Mouse (Mus musculus) left cerebral cortex, postnatal 36 days (tissue): ENCODE data around the gene Midn. TPM values are rescaled to one million over a fixed set of nuclear protein-coding genes. Genes with fewer than 3 reads are reported as not detected.
A peak's percentile ranks its signal among the peaks of the same experiment; 100 is the strongest.

Experiments used
- DNase-seq, 2 experiments: peaks; one replicate each; pipeline ENCODE4 v3.0.0; 2021 to 2022; ENCODE audit warnings: low spot score in 2 of 2, mixed read lengths in 1 of 2
- intact Hi-C: fragments of 180-260 bp; cut with DNase I; formaldehyde crosslinking; loops from one replicate; pipeline ENCODE4 v1.15.1; 2025
- total RNA-seq, 2 experiments: library from RNA; stranded (reverse); gene quantifications; 2 replicates each; pipeline ENCODE4 v1.2.3; 2021

Midn gene
- total RNA-seq, 2 experiments from 2014 or later = 76.2 to 78.8 TPM

DNA sequence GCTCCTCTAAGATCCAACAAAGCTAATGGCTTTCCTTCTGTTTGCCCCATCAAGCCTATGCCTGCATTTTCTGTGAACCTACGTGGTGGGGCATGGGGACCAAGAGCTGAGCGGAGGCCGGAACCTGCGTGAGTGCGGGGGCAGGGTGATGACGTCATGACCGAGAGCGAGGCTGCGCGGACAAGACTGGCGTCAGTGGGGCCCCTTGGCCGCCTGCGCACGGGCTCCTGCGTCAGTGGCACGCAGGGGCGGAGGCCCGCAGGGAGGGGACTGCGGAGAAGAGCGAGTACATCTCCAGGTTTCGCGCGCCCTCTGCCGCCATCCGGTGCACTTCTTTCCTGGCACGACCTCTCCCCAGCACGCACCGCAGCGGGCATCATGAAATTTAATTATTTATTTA lies 6.8 kb upstream of the Midn start:
- intact Hi-C loops = no loop called here

DNA sequence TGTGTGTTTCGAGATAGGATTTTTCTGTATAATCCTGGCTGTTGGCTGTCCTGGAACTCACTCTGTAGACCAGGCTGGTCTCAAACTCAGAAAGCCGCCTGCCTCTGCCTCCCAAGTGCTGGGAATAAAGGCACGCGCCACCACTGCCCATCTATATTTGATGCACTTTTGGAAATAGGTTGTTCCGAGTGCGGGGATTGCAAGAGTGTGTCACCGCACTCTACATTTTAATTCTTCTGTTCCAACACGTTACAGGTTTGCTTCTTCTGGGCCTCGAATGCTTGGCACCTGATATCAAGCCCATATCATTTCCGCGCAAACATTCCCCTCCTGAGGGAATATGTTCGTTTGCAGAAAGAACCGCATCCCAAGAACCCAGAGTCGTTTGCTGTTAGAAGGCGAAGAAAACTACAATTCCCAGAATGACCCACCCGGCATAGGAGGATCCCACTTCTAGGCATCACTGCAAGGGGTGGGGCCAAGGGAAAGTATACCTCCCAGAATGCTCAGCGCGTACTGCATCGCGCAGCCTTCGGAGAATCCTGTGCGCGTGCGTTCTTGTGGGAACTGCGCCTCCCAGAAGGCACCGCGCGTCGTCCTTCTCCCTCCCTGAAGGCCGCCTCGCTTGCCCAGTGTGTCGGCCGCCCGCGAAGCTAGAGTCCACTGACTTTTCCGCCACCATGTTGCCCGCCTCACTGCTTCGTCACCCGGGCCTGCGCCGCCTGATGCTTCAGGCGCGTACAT lies 6.1 kb upstream of the Midn start:
- intact Hi-C loops = loop anchor here (1.0 kb wide), 1 partner anchor 158 kb away; the partner anchor contains the start of gene Tmem259
- DNase-seq = peak; percentile 91 to 94

More for the DNA sequence above, 6.8 kb upstream of the Midn start:
- DNase-seq = peak; percentile 98 to 99

DNA sequence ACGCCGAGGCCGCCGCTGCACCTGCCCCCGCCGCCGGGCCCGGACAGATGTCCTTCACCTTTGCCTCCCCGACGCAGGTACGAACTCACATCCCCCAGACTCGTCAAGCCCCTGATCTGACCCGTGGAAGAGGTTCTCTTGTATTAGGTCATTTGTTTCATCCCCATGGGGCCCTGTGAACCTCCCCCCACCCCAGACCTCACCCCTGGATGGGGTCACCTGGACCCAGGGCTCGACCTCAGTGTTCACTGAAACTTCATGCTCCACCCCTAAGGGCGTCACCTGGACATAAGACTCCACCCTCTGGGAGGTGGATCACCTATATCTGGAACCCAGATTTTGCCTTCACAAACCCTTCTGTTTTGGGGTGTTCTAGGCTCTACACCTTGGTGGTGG lies 5.5 kb upstream of the Midn start:
- DNase-seq = no peak
- intact Hi-C loops = loop anchor here (1.0 kb wide), 1 partner anchor 158 kb away; the partner anchor contains the start of gene Tmem259

DNA sequence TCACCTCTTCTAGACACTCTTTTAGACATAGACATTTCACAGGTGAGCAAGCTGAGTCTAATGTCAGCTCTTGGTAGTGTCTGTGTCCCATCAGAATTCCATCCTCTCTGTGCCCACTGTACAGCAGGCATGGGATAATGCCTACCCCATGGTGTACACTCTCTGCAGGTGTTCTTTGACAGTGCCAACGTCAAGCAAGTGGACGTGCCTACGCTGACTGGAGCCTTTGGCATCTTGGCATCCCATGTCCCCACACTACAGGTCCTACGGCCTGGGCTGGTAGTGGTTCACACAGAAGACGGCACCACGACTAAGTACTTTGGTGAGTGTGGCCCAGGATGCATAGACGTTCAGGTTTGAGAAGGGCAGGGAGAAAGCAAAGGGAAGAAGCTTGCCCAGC lies 4.4 kb upstream of the Midn start:
- intact Hi-C loops = no loop called here
- no peak for DNase-seq

DNA sequence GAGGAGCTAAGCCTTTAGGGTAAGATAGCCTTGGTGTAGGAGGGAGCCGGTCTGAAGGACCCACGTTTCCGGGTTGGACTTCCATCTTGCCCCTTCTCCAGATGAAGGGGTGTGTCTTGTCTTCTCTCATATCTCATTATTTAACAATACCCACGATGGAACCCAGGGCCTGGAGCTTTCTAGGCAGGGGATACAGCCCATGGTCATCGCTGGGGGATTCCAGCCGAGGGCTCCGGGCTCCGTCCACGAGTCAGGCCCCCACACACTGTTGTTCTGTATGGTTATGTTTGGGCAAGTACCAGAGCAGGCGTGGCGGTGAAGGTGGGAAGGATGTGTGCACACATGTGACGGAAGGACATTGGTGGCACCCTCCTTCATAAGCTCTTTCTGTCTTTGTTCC lies 3.9 kb upstream of the Midn start:
- DNase-seq = no peak
- intact Hi-C loops = no loop called here

DNA sequence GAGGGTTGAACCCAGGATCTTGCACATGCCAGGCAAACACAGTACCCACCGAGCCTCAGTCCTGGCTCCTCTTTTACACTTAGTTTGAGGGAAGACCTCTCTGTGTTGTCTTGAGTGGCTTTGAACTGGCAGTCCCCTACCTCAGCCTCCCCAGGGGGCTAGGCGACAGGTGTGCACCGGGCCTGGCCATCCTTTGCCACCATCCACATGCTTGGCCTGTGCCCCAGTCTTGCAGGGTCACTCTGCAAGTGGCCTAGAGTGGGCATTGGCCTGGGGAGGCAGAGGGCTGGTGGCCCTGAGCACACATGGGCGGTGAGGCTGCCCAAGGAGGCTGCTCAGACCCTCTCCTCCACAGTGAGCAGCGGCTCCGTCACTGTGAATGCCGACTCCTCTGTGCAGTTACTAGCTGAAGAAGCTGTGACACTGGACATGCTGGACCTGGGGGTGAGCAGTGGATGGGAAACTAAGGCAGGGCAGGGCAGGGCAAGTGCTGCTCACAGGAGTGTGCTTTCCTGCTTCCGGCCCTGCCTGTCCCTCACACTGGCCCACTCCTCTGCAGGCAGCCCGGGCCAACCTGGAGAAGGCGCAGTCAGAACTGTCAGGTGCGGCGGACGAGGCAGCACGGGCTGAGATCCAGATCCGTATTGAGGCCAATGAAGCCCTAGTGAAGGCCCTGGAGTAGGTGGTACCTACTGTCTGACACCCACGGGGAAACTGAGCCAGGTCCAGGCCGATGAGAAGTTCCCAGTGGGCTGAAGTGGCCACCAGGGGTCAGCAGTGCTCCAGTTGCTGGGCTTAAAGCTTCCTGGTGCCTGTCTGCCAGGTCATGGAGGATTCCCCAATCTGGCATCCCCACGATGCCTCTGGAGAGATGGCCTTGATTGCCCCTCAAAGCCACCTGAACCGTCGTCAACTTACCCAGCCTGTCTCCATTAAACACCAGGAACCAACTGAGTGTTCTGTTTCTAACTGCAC lies 2.9 kb upstream of the Midn start:
- peak; percentile 74 to 79 for DNase-seq
- intact Hi-C loops = no loop called here

DNA sequence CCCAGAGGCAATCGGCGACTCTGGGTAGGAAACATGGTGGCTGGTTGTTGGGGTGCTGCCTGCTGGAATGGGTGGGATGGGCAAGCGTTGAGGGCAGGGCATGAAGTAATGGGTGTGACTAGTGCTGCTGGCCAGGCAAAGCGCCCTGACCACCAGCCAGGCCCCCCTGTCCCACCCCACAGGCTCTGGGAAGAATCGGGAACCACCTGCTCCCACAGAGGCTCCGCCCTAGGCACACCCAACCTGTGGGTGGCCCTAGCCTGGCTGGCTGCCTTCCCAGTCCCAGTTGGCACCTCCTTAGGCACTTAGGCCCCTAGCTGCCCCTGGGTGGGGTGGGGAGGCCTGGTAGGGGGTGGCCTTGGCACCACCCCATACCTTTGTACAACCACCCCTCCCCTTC lies 2.2 kb upstream of the Midn start:
- intact Hi-C loops = no loop called here

DNA sequence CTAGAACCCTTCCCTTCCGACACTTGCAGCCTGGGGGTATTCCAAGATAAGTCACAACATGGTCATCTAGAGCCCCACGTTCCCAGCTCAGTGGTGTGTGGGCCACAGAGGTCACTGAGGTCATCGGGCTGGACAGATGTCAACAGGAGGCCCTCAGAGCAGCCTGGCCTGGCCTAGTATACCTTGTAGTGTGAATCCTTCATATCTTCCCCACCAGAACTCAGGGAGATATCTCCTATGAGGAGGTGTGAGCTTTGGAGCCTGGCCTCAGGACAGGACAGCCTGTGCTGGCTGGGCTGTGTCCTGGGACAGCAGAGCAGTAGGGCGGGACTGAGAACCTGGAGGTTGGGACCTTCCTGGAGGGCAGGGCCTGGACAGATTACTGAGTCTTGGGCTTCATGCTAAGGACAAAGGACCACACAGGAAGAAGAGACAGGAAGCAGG lies 1.5 kb upstream of the Midn start:
- intact Hi-C loops = no loop called here
- DNase-seq = no peak

More for the DNA sequence above, 2.2 kb upstream of the Midn start:
- no peak for DNase-seq

DNA sequence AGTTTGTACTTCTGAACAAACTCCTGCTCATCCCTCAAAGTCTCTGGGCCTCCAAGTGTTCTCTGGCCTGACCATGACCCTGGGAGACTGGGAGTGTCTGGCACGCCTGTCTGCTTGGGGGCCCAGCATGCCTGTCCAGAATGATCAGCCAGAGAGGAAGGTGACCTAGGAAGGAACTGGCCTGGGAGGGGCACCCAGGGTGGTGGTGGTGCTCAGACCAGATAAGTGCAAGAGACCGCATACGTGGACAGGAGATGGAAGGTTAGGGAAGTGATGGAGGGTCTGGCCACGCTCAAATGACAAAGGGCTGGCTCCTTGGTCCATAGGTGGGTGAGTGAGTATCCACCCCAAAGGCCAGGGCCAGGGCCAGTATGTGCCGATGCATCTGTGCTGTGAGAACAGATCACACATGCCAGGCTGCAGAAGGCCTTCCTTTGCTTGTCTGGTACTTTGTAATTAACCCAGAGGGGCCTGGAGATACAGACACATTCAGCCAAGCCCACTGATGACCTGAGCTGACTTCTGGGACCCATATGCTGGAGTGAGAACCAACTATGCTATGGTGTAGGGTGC lies 840 bp upstream of the Midn start:
- intact Hi-C loops = no loop called here
- no peak for DNase-seq

DNA sequence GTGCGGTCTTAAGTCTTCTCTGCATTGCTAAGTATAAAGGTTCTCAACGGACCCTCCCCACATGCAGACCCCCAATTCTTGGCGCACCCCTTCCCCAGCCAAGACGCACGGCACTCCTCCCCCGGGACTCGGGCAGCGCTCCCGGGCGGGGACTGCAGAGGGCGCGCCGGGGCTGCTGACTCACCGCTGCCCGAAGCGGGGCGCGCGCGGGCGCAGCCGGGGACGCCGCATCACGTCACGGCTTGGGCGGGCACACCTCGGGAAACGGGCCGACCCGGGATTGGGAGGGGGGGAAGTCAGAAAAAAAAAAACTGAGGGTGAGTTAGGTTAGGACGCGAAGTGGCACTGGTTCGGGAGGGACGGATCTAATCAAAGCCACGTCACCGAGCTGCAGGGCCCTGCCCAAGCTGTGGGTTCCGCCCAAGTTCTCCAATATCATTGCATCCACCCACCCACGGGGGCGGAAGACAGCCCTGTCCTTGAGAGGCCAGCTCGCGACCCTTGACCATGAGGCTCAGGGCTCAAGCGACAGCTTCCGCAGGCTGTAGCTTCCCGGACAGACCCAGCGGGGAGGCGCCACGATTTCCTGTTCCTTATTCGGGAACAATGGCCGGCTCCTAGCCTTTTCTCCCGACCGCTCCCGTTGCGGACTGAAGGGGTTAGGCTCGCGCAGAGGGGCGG lies 678 bp downstream of the Midn start:
- intact Hi-C loops = loop anchor here (1.0 kb wide), 2 partner anchors 9 to 17 kb away; partner anchors contain the start of gene Cirbp
- DNase-seq = peak; percentile 93 to 96

DNA sequence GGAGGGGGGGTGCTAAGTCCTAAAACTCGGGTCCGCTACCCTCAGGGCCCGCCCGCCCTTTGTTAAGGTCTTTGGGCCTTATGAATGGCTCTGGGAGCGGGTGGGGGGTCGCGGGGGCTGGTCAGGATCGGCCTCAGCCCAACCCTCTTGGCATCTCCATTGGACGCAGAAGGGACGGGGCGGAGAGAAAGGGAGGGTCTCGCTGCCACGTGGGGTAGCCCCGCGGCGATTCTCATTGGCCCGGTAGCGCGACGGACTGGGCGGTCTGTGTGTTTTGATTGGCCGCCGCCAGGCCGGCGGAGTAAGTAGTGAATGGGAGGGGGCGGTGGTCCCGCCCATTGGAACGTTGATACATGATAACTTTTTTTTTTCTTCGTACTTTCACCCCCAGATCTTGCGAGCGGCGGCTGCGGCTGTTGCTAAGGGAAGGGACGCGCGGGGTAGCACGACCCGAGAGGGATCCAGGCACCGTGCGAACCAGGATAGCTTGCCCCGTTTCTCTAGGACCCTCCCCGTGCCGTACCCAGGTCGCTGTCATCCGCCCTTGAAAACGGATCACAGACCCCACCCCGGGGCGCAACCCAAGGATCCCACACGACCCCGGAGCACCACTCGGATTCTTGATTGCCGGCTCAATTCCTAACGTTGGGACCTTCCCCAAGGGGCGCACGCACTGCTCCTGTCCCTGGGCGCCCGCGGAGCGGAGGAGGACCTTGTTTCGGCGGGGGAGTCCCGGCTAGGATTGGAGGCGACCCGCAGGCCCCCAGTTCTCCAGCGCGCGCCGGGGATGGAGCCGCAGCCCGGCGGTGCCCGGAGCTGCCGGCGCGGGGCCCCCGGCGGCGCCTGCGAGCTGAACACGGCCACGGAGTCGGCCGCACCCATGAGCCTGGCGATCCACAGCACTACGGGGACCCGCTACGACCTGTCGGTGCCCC lies 1.5 kb downstream of the Midn start:
- peak; percentile 97 to 99 for DNase-seq
- intact Hi-C loops = loop anchor here (1.0 kb wide), 1 partner anchor 8 kb away; no protein-coding TSS in a partner anchor

DNA sequence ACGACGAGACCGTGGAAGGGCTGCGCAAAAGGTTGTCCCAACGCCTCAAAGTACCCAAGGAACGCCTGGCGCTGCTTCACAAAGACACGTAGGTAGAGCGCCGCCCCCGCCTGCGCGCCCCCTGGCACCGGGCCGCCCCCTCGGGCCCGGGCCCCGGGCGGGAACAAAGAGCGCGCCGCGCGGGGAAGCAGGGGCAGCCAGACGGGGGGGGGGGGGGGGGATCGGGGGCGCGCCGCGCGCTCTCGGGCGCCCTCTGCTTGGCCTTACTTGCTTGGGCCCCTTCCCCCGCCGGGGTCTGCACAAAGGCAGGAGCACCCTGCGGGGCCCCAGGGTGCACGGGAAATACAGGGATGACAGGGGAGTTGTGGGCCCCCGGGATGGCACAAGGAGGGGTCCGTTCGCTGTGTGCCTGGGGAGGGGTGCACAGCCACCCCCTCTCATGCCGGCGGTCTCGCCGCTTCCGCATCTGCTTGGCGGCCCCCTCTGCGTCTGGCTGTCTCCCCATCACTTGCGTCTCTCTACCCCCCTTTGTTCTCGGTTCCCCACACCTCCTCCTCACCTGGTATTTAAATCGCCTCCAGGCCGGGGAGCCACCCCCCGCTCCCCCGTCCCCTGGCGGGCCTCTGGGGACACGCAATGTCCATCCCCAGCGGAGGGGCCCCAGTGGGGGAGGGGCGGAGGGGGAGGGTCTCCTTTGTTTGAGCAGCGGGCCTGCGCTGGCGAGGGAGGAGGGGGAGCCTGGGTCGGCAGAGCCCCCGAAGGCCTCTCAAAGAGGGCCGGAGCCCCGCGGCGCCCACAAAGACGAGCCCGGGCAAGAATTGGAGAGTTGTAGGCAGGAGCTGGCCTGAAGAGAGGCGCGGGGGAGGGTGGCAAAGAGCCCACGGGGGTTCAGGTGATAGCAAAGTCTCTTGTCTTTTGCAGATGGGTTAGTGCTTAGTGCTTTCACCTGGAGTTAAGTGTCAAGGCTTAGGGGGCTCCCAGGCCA lies 2.4 kb downstream of the Midn start:
- no peak for DNase-seq
- intact Hi-C loops = no loop called here

DNA sequence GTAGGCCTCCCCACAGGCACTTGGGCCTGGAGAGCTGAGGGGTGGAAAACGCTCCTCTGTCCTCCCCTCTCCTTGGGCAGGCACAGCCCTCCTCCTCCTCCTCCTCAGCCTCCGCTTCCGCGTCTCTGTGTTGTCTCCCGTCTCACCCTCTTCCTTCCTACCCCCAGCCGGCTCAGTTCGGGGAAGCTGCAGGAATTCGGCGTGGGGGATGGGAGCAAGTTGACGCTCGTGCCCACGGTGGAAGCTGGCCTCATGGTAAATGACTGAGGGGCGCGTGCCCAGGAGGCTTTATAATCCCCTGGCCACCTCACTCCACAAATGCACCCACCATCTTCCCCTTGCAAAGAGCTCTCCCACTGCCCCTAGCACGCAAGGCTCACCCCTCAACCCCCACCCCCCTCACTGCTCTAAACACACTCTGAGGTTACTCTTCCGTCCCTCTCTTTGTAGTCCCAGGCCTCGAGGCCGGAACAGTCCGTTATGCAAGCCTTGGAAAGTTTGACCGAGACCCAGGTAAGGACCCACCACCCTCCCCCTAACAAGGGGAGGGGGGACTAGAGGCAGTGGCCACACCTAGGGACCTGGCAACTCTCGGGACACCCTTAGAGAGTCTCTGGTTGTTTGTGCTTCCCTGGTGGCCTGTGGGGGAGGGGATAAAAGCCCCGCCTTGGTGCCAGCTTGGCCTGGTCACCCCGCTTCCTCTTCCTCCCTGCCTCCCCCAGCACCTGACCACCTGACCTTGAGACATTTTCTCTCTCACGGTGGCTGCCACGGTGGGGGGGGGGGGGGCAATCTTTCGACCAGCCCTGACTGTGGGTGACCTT lies 3.4 kb downstream of the Midn start:
- DNase-seq = peak; percentile 71
- intact Hi-C loops = no loop called here

DNA sequence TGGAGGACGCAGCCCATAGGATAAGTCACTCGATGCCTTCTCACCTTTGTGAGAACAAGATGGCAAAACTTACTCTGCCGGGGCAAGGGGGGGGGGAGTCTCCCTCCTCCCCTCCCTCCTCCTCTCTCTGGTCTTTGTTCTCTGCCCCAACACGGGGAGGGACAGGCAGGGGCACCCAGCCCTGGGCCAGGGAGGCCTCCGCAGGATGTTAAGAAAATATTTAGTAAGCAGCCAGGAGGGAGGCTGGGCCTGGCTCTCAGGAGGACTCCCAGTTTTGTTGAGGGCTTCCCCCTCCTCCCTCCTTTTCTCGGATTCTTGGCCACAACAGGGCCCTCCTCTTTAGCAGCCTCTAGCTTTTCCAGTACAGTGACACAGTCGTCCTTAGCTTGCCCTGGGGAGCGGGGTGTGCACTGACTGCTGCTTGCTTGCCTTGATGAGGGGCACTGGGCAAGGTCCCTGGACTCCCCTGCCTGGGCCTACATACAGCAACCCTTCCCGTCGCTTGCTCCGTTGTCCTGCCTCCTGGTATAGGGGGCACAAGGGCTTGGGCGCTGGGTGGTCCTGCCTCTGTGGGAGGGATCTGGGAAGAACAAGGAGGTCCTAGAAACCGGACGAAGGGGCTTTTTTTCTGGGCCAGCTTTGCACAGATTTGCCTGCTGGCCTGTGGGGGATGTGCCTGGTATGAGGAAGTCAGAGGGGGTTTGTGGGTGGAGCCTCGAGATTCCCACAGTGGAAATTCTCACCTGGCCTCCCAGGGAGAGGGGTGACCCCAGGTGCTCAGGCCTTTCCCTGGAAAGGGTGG lies 4.2 kb downstream of the Midn start:
- intact Hi-C loops = no loop called here
- DNase-seq = peak; percentile 33 to 45

DNA sequence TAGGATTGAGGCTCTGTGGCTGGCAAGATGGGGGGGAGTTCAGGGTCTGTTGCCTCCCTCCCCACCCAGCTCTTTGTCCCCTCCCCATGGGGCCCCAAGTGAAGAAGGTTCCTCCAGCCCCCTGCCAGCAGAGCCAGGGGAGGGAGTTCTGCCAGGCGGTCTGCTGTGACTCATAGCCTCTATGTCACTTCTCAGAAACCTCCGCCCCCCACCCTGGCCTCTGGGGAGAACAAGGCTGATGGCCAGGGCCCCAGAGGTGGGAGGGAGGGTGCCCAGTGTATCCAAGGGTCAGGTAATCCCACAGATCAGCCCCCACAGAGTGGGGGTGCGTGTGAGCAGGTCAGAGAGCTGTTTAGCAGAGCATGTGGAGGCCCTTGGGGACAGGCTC lies 4.8 kb downstream of the Midn start:
- DNase-seq = peak; percentile 18 to 20

DNA sequence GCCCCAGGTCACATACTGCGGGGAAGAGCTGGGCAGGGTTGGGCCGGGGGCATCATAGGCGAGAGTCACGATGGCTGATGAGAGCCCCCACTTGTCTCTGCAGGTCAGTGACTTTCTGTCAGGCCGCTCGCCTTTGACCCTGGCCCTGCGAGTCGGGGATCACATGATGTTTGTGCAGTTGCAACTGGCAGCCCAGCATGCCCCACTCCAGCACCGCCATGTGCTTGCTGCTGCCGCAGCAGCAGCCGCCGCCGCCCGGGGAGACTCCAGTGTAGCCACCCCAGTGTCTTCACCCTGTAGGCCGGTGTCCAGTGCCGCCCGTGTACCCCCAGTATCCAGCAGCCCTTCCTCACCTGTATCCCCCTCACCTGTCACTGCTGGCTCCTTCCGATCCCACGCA lies 5.6 kb downstream of the Midn start:
- intact Hi-C loops = no loop called here
- DNase-seq = no peak

More for the DNA sequence above, 4.8 kb downstream of the Midn start:
- intact Hi-C loops = no loop called here
